Mouse (Mus musculus): ENCODE data around the gene Ier5.

The Ier5 gene

DNA sequence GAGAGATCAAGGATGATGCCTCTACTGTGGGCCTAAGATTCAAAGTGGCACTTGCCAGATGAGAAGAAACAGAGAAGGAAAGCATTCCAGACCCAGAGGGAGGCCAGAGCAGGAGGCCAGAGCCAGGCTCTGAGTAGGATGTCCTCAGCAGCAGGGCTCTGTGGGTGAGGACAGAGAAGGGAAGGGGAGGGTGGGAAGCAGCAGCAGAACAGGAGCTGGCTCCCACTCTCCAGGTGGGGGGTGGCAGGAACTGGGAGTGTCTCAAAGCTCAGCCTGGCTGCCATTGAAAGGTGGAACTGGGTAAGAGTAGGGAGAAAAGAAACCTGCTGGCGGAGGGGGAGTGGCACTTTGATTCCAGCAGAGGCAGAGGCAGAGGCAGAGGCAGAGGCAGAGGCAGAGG is 46.1 kb downstream of the Ier5 start:
- no peak for DNase-seq (ENCODE audit: low read depth)

DNA sequence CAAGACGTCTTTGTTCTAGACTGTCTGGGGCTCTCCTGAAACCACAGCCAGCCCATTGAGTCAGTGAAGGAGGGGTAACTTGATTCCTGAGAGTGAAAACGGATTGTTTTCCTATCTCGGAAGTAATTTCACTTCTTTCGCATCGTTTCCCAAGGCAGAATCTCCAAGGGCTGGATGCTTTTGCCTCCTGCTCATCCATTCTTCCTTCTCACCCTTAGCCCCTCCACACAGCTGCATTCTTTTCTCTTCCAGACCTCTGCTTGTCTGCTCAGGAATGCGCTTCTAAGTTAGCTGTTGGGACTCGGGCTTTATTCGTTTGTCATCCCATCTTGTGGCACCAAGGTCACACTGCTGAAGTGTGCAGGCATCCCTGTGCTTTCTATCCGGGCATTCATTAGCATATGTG is 46.7 kb downstream of the Ier5 start:
- no peak for DNase-seq (ENCODE audit: low read depth)

DNA sequence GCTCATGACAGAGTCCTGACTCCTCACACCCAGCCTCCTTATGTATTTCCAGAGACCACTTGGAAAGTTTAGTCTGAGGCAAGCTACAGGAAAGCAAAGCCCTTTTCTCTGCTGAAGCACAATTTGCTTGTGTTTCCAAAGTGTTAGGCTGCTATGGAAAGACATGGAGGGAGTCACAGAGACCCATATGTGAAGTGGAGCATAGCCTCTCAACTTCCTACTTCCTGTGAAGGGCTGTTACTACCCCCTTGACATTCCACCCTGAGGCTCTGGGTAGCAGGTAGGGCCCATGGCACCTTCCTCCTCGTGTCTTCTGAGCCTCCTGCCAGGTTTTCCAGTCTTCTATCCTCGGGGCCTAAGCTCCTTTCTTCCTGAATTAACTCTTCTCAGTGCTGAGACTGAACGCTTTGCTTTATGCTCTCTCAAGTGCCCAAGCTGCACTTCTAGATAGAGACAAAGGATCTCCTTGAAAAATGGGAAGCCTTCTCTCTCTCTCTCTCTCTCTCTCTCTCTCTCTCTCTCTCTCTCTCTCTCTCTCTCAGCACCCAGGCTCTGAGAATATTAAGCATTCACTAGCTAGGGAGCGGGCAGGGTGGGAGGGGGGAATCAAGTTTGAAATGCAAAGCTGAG is 47.2 kb downstream of the Ier5 start:
- no peak for DNase-seq (ENCODE audit: low read depth)

DNA sequence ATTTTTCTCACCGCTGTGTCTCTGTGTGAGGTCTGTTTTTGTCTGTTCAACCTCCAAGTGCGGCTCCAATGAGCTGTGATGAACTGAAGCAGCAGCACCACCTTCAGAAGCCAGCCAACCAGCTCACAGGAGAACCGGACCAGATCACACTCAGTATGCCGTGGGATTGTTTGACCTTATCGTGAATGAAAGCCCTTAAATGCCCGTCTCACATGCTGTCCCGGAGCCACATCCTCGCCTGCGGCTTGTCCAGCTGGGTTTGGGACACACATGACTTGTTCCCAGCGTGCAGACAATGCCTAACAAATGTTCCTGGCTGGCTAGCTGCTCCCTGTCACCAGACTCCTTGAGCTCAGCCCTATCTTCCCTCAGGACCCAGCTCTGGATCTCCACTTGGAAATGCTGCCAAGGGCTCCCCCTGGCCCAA is 47.7 kb downstream of the Ier5 start:
- DNase-seq (ENCODE audit: low read depth), result no peak

DNA sequence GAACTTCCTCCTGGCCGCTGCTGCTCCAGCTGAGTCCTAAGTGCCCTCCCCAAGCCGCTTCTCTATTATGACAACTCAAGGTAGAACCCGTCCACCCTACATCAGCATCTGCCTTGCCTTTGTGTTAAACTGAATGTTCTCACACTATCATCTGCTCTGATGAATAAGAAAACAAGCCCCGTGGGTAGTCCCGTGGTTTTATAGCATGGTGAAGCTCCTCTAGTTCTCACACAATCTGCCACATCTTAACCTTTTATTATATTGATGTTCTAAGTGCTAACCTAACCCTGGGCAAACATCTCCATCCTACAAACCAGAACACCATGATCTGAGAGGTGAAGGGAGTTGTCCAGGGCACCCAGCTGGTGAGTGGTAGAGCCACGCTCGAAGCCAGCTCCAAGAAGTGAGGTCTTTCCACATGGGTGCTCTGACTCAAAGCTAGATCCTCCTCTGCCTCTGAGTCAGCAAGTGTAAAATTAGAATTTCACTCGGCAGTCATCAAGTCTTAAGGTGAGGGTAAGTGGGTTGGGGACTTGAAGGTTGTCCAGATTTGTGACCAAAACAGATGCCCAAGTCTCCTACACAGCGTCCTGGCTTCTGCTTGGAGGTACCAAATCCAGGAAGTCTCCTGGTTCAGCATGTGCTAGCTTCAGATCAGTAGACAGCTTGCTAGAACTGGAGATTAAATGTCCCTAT is 48.4 kb downstream of the Ier5 start:
- peak; percentile 57 for DNase-seq (ENCODE audit: low read depth)

DNA sequence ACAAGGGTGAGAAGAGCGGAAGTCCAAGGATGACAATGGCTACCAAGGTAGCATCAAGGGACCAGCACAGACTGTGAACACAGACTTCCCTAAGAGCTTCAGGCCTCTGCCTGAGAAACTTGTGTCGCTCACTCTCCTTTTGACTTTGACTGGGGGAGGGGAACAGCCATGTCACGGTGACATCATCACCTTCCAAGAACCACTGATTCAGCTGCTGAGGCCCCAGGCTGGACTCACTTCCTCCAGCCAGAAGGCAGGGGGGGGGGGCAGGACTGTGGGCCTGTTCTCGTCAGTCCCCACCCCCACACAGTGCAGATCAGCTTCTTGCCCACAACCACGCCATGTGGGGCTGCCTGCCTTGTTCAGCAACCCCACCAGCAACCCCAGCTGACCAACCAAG is 49.3 kb downstream of the Ier5 start:
- DNase-seq (ENCODE audit: low read depth), result peak; percentile 81

DNA sequence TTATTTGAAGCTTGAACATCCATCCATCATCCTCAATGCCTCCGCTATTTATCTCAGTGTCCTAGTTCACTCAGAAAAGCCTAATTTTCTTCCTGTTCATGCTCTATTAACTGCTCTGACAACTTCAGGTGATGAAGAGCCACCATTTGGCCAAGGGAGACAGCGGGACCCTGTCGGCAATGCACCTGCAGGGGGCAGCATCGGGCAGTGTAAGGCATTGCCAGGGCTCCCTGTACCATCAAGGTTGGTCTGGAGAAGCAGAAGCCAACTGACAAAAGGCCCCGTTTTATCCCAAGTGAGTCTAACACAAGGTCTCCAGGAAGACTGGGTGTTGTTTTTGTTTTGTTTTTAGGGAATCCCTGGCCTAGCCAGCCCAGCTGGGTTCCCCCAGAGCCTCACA is 50.5 kb downstream of the Ier5 start:
- DNase-seq (ENCODE audit: low read depth), result peak; percentile 93
